Mouse (Mus musculus): ENCODE data around the gene 1700001O22Rik.

1700001O22Rik gene

DNA sequence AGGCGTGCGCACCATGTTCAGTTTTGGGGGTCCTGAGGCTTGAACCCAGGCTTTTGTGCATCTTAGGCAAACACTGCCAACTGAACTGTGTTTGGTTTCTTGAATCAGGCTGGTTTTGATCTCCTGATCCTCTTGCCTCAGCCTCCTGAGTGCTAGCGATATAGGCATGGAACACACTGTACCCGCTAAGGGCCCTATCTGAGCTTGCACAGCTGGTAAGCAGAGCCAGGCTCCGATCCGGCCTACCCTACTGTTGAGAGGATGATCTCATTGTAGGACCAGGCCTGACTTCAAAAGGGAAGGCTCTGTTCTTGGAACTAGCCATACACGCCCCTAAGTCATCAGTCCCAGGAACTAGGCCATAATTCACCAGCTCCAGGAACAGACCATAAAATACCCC, 7.1 kb upstream of the 1700001O22Rik start:
- no peak for DNase-seq

DNA sequence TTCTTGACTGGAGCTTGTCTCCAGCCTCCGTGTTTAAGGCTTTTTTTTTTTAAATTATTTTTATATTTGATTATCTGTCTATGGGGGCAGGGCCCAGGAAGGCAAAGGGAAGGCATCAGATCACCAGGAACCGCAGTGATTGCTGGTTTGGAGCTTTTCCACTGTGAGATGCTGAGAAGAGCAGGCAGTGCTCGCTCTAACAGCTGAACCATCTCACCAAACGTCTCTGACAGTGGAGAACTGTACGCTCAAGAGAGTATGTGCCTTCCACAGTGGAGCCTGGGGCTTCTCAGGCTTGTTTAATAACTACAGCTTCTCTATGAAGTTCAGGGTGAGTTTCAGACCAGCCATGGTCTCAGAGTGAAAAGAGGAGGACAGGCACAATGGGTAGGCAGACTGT, 6.0 kb upstream of the 1700001O22Rik start:
- no peak for DNase-seq

- no peak for DNase-seq
Observed at GRCm38 (mm10) chr2:30808296-30808655, 4.8 kb upstream of the 1700001O22Rik start.

- peak; percentile 94 to 97 for DNase-seq
Observed at GRCm38 (mm10) chr2:30807648-30808295, 4.3 kb upstream of the 1700001O22Rik start, which contains the start of gene Ntmt1. TSS of gene Ntmt1 (plus strand) at chr2:30807826.

DNA sequence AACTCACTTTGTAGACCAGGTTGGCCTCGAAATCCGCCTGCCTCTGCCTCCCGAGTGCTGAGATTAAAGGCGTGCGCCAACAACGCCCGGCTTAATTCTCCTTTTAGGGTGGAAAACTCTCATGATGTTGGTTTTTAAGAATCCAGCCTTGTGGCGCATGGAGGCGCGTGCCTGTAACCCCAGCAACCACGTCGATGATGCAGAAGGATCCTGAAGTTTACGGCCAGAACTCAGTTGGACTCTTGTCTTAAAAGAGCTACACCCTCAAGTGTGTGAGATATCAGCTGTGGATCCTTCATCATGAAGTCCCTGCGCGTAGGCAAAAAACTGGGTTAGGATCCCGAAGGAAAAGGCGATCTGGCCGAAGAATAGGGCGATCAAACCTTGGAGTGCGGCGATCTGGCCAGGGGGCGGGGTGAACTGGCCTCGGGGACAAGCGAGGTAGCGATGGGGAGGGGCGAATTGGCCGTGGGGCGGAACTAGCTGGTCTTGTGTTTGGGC, 3.7 kb upstream of the 1700001O22Rik start:
- DNase-seq: no peak

DNA sequence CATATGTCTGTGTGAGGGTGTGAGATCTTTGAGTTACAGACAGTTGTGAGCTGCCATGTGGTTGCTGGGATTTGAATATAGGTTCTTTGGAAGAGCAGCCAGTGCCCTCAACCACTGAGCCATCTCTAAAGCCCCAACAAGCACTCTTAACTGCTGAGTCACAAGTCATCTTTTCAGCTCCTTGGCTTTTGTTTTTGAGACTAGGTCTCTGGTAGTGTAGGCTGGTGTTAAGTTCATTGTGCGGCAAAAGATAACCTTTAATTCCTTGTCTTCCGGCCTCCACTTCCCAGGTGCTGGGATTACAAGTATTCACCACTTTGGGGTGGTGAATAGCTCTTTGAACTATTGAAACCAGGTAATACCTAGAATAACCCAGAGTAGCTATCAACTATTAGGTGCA, 2.5 kb upstream of the 1700001O22Rik start:
- no peak for DNase-seq

DNA sequence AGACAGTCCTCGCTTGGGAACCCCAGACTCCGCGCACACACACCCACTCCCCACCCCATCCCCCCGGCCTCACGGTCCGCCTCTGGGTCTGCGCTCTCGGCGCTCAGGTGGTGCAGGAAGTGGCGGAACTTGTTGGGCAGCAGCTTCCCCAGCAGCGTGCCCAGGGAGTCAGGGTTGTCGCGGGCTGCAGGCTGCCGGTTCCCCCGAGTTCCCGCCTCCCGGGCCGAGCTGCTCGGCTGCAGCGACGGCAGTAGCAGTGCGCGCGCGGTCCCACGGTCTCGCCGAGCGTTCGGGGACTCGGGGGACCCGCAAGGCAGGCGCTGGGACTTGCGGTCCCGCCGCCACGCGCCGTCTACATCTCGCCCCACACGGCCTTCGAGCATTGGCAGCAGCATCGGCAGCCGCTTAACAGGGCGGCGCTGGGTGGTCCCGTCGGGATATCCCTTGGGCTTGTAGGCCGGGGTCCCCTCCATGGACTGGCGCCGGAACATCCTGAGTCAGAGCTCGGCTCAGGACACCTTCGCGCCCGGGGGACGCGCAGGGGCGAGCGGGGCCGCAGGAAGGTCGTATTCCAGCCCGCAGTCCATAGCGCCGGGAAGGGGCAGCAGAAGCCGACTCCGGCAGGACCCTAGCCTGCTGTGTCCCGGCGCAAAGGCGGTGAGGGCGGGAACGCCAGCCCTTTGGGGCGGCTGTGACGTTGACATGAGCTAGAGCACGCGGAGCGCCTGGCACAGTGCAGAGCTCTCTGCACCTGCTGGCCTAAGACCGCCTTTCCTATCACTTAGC, 2.2 kb downstream of the 1700001O22Rik start:
- DNase-seq: peak; percentile 46 to 53

- no peak for DNase-seq
Observed at GRCm38 (mm10) chr2:30800671-30801066, 2.8 kb downstream of the 1700001O22Rik start.

GRCm38 (mm10) chr2:30799456-30799855, 4.0 kb downstream of the 1700001O22Rik start:
- no peak for DNase-seq

GRCm38 (mm10) chr2:30796382-30796781, 7.1 kb downstream of the 1700001O22Rik start:
- peak; percentile 48 to 73 for DNase-seq

GRCm38 (mm10) chr2:30795889-30796275, 7.6 kb downstream of the 1700001O22Rik start:
- peak; percentile 20 to 40 for DNase-seq

GRCm38 (mm10) chr2:30795271-30795888, 8.1 kb downstream of the 1700001O22Rik start:
- DNase-seq: peak; percentile 17 to 19

GRCm38 (mm10) chr2:30794179-30795108, 9.0 kb downstream of the 1700001O22Rik start:
- DNase-seq: peak; percentile 98 to 99

GRCm38 (mm10) chr2:30792061-30792460, 11.4 kb downstream of the 1700001O22Rik start:
- DNase-seq: no peak

- no peak for DNase-seq
Observed at GRCm38 (mm10) chr2:30787466-30787865, 16.0 kb downstream of the 1700001O22Rik start.

DNA sequence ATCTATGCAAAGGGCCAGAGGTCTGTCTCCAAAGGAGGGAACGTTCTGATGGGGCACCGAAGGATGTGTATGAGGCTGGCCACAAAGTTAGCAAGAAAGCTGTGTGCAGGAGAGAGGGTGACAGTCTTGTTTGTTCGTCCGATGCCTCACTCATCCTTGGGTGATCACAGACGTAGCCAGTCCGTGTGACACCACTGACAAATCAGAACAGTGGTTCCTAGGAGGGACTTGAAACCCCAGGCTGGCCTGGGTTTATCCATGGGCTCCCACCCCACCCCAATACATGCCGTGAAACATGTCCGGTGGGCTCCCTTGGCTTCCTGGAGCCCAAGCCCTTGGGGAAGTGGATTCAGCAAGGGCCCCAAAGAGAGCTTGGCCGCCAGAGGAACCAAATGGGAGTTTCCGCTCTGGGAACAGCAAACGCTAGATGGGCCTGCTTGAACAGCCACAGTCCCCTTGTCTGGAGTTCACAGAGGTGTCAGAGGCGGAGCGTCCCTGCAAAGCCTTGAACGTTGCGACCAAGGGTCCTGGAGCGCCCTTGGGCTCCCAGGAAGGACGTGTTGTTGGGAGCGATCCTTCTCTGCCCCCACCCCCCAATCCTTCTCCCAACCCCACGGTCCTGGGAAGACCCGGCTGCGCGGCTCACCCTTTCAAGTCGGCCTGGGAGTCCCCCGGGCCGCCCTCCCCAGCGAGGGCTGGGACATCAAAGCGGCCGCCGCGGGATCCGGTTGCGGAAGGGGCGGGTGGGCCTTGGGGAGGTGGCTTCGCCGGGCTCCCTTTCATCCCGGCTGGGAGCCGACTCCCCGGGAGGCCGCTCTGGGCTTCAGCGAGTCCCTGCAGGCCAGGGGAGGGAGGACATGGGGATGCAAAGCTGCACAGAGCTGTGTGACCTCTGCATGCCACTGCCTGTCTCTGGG, 19.1 kb downstream of the 1700001O22Rik start:
- peak in 1 of 2 experiments; percentile 21 for DNase-seq

DNA sequence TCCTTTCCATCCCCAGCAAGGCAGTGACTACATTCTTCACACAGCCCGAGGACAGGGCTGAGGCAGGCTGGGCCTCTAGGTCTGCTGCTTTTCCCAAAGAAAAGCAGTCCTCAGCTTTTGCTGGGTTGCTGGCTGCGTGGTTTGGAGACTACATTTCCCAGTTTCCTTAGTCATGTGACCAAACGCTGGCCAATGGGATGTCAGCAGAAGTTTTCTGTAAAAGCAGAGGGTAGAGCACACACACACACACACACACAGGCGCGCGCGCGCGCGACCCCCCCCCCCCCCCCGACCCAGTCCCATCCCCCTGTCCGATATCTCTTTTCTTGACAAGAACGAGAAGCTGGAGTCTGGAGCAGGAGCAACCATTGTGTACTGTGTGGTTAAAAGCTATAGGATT, 20.1 kb downstream of the 1700001O22Rik start:
- DNase-seq: peak; percentile 63 to 78

- DNase-seq: no peak
Observed at GRCm38 (mm10) chr2:30782312-30783290, 20.9 kb downstream of the 1700001O22Rik start.

GRCm38 (mm10) chr2:30779241-30779640, 24.2 kb downstream of the 1700001O22Rik start:
- DNase-seq: no peak

DNA sequence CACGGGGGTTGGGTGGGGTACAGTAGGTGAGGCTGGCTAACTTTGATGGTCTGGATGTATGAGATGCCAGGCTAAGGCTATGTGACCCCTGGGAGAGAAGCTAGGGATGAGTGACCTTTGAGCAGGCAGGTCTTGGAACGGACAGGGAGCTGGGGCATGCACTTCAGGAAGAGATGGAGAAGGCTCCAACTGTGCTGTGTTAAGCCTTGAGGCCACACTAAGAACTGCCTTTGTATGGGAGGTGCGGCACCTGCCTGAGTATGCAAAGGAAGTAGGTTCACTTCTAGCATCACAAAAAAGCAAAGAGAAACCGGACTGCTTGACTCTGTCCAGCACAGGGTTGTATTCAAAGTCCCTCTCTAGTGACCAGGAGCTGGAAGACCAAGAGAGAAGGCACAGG, 25.2 kb downstream of the 1700001O22Rik start:
- DNase-seq: no peak

All from cerebellum, postnatal 25 days (tissue).